26 mouse cellular contexts compared by ENCODE assay signal in genomic region chr4:148310126-148310525, GRCm38 (mm10). TPM values are rescaled to one million over a fixed set of nuclear protein-coding genes. Genes with fewer than 3 reads are reported as not detected.
"Had no signal": no experiment of that assay in that cellular context is flagged by ENCODE, and none has a peak within 500 bp of the region (broad histone marks: within the 10 kb centered on the region; RNA-seq: fewer than 3 reads in every experiment).

No protein-coding gene starts in this region.

- H3K27ac ChIP-seq: embryonic facial prominence, embryonic 10.5 days; embryonic facial prominence, embryonic 12.5 days; embryonic facial prominence, embryonic 13.5 days; embryonic facial prominence, embryonic 15.5 days; forebrain, embryonic 10.5 days; forebrain, embryonic 12.5 days; forebrain, embryonic 13.5 days; forebrain, embryonic 15.5 days; gastrocnemius, adult 2 months; heart, adult 2 months had no signal

- DNase-seq: cerebellum, adult 8-10 months; cerebellum, adult 9-10 months; cerebellum, adult 9-11 months; embryo, embryonic 11 days; forebrain, postnatal 0 days; gastrocnemius, adult 2 months; gastrocnemius, postnatal 10 days; gastrocnemius, postnatal 14 days; gastrocnemius, postnatal 25 days; gastrocnemius, postnatal 36 days; heart, adult 11 months; heart, adult 18-20 months; heart, adult 2 months had no signal

- H3K9ac ChIP-seq: embryonic facial prominence, embryonic 12.5 days; embryonic facial prominence, embryonic 13.5 days; embryonic facial prominence, embryonic 15.5 days; forebrain, embryonic 12.5 days; forebrain, embryonic 13.5 days; forebrain, embryonic 15.5 days; forebrain, postnatal 0 days had no signal

- ATAC-seq: forebrain, embryonic 13.5 days; forebrain, embryonic 14.5 days; forebrain, embryonic 15.5 days; forebrain, embryonic 16.5 days; forebrain, postnatal 0 days had no signal

- H3K4me2 ChIP-seq: embryonic facial prominence, embryonic 12.5 days; embryonic facial prominence, embryonic 13.5 days; embryonic facial prominence, embryonic 15.5 days; forebrain, embryonic 12.5 days; forebrain, embryonic 13.5 days; forebrain, embryonic 15.5 days had no signal

- H3K36me3 ChIP-seq: embryonic facial prominence, embryonic 10.5 days; embryonic facial prominence, embryonic 12.5 days; embryonic facial prominence, embryonic 13.5 days; embryonic facial prominence, embryonic 15.5 days; forebrain, embryonic 10.5 days; forebrain, embryonic 12.5 days; forebrain, embryonic 15.5 days had no signal

- H3K4me1 ChIP-seq: embryonic facial prominence, embryonic 12.5 days had no signal

- H3K27me3 ChIP-seq: embryonic facial prominence, embryonic 12.5 days; embryonic facial prominence, embryonic 13.5 days; forebrain, embryonic 15.5 days had no signal

- H3K9me3 ChIP-seq: embryonic facial prominence, embryonic 10.5 days; embryonic facial prominence, embryonic 12.5 days; embryonic facial prominence, embryonic 13.5 days; embryonic facial prominence, embryonic 15.5 days; forebrain, embryonic 10.5 days; forebrain, embryonic 12.5 days; forebrain, embryonic 13.5 days; forebrain, embryonic 15.5 days had no signal

- H3K4me3 ChIP-seq: embryonic facial prominence, embryonic 10.5 days; embryonic facial prominence, embryonic 12.5 days; embryonic facial prominence, embryonic 13.5 days; embryonic facial prominence, embryonic 15.5 days; erythroblast, embryonic 14.5 days; forebrain, embryonic 10.5 days; forebrain, embryonic 12.5 days; forebrain, embryonic 13.5 days; forebrain, embryonic 15.5 days; gastrocnemius, adult 2 months; heart, adult 2 months had no signal

RNA-seq across cellular contexts. Expression of gene Disp3, which starts 22.4 kb away (rescaled TPM):
- total RNA-seq: common myeloid progenitor, adult 5-6 weeks; gastrocnemius, adult 2 months; granulocyte monocyte progenitor cell, adult 5-6 weeks; heart, adult 18-20 months; heart, adult 2 months had no signal
- polyA plus RNA-seq: erythroblast, embryonic 14.5 days; heart, adult 2 months had no signal
